Mouse (Mus musculus): Measurements from ENCODE around the gene Rnf183.

Gene Rnf183

DNA sequence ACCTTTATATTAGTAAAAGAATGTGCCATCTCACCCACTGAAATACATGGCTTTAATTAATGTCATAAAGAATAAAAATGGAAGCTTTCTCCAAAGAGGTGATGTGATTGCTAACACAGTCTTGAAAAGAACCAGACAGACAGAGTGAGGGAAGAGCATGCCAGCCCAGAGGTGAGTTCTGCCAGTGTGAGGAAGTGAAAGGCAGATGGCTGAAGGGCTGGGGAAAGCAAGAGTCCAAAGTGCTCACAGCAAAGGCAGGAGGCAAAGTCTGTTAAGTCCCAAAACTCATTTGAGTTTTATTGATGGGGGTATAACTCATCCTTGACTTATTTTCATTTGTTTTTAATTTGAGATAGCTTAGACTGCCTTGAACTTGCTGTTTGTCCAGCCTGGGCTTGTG is 4.4 kb downstream of the Rnf183 start:
- no peak for DNase-seq (ENCODE audit: low spot score)

DNA sequence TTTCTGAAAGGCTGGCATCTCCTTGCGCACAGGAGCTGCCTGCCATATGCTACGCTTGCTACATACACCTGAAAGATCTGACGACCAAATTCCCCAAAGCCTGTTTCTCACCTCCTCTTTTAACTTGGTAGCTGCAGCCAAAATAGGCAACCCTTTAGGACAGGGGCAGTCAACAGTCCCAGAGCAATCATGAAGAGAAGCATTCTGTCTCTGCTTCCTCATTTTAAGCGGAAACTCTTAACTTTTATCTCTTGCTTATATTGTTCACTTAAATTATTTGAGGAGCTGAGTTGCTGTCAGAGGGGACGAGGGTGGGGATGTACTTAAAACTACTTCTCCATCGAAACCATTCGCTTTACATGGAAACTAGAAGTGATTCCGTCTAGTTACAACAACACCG is 5.4 kb downstream of the Rnf183 start:
- DNase-seq (ENCODE audit: low spot score), result no peak

DNA sequence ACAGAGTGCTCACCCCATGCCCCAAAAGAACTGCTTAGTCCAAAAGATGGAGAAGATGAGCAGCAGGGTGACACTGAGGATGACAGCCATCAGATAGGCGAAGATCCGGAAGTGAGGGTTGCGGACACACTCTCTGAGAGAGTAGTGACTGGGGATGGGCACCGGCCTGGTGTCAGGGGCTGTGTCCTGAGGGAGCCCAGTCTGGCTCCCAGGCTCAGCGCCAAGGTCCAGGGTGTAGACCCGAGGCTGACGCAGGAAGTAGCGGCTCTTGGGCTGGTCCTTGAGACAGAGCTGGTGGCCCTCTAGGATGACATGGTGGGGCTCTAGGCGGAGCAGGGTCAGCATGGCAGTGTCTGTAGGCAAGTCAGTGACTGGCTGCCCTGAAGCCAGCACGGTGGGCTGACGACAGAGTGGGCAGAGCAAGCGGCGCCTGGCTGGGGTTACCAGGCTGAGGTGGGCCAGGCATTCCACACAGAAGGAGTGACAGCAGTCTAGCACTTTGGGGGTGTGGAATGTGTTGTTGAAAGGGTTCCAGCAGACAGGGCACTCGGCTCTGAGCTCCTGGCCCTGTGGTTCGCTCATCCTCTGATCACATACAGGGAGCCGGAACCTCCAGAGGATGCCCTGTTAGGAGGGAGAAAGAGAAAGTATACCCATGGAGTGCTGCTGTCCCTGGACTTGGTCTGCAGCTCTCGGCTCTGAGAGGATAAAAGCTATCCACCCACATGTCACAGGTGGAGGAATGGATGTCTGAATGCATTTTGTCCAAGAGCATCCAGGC is 6.9 kb downstream of the Rnf183 start:
- no peak for DNase-seq (ENCODE audit: low spot score)

DNA sequence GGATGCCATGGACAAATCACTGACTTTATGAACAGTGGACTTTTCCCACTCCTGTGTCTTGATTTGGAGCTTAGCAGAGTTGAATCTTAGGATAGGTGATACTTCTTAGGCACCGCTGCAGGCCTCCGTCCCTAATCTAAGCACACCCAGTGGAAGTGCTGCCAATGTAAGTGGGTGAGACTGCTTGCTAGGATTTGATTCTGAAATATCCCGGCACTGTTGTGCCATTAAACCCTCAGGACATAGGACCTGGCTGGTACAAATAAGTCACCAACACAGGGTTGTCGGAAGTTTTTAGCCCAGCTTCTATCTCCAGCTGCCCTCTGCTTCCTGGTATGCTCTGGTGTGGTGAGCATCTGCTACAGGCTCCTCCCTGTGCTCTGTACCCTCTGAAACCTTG is 9.2 kb downstream of the Rnf183 start:
- no peak for DNase-seq (ENCODE audit: low spot score)

DNA sequence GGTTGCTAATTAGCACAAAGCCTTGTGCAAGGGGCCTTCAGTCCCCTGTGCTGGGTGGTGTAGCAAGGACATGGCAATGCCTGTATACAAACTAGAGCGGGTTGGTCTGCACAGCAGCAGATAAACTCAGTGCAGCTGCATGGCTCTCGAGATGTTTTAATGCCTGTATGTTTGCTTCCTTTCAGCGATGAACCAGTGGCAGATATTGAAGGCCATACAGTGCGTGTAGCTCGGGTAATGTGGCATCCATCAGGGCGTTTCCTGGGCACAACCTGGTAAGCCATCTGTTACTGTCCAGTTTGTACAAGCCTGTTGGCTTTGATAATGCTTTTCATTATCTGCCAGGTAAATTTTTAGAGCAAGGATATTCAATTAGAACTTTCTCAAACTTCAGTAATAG is 16.0 kb downstream of the Rnf183 start:
- DNase-seq (ENCODE audit: low spot score), result no peak

DNA sequence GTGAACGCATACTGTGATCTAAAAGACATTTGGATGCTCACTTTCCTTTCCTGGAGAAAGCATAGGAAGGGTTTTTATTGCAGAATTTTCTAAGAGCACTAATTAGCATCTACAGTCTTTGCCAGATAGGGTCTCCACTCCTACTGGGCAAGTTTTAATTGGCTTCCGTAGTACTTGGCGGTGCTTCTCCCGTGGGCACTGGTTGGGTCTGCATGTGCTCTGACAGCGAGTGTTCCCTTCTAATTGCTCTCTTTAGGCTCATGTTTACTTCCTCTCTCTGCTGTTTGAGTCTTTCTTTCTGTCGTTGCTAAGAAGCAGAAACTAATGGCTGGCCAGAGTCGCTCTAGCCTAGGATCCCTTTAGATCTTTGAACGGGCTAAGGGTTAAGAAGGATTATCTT is 16.6 kb downstream of the Rnf183 start:
- DNase-seq (ENCODE audit: low spot score), result no peak

DNA sequence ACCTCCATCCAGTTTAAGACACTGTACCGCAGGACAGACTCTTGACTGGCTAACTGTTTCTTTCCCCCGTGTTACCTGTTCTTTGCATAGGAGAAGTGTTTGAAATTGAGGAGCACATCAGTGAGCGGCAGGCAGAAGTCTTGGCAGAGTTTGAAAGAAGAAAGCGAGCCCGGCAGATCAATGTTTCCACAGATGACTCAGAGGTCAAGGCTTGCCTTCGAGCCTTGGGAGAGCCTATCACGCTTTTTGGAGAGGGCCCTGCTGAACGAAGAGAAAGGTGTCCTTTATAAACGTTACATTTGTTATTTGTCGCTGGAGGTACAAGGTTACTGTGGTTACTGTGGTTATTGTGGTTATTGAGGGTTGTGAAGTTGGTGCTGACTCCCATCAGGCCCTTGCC is 23.4 kb downstream of the Rnf183 start:
- DNase-seq (ENCODE audit: low spot score), result no peak

DNA sequence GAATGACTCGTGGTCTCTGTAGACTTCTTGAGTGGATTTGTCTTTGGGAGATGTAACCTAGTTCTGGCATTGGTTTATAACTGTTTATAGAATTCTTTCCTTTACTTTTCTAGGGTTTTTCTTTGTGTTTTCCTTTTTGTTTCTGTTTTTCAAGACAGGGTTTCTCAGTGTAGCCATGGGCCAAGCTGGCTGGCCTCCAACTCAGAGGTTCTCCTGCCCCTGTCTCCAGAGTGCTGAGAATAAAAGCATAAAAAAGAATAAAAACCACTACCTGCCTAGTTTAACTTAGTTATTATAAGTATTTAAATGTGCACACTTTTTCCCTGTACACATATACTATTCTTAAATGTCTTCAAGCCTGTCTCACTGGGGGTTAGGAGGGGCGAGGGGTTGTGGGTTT is 24.7 kb downstream of the Rnf183 start:
- no peak for DNase-seq (ENCODE audit: low spot score)

DNA sequence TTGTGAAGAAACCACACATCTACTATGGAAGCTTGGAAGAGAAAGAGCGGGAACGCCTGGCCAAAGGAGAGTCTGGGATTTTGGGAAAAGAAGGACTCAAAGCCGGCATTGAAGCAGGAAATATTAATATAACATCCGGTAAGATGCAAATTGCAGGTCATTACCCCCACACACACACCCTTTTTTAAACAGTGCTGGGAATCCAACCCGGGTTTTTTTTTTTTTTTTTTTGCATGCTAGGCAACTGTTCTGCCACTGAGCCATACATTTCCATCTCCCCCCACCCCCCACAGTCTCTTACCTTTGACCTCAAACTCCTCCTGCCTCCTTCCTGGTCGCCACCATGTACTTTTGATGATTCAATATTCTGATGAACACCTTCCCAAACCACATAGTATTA is 25.4 kb downstream of the Rnf183 start:
- no peak for DNase-seq (ENCODE audit: low spot score)

DNA sequence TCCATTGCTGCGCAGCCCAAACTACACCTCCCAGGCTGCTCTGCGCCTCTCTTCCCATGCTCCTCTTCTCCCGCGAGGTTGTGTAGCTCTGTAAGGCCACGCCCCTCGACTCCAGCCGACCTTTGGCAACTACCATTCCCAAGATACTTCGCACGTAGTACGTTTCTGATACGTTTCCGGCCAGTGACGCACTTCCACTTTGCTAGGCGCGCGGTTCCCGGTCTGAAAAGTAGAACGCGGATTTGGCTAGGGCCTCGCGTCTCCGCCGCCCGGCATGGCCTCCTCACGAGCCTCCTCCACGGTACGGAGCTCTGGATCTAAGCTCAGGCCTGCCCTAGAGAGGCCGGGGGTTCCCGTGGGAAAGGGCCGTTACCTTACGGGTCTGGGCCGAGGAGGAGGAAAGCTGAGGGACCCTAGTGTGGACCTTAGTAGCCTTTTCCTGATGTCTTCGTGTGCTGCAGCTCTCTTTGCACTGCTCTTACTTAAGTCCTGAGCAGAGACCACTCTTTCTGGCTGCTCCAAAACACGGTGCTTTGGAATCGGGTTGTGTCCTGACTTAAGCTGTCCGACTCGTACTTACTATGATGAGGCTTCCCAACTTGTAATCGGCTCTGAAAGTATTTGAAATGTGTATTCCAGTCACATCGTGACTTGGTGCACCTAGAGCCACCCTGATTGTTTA is 26.3 kb downstream of the Rnf183 start, which contains the start of the genes Cdc26 and Prpf4:
Gene Cdc26 (minus strand): TSS at position 42 of the 682 bp plus-strand sequence.
Gene Prpf4 (plus strand): TSS at position 197 of the 682 bp plus-strand sequence.
- DNase-seq (ENCODE audit: low spot score), result peak; percentile 99

DNA sequence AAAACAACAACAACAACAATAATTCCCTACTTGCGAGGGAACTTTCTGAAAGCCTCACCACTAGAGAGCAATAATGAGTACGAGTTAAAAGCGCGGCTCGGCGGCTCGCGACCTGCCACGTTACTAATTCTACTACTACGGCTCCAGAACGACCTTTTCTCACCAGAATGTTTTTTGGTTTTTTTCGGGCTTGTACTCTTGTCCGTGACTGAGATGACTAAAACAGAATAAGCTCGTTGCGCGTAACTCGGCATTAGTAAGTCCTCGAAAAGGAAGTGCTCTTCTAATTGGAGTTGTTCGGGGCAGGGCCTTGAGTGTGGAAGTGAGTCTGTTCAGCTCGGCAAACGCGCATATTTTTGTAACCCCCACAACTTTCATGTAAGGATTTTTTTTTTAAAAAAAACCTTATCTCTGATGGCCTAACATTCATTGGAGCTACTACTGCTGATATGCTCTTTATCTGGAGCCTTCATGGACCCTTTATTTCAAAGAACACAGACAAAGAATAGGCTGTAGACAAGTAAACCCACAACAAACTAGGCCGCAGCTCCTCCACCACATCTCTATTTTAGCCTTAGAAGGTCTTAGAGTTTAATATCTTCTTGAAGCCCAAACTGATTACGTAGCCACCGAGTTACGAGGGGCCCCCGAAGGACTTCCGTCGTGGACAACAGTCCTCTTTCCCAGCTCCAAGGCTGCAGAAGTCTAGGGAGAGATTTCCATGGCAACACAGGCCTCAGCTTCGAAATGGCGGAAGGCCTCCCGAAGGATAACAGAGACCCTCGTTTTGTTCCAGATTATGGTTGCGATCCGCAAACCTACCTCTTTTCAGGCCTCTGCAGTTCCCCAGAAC is 27.1 kb downstream of the Rnf183 start:
- DNase-seq (ENCODE audit: low spot score), result peak; percentile 72

DNA sequence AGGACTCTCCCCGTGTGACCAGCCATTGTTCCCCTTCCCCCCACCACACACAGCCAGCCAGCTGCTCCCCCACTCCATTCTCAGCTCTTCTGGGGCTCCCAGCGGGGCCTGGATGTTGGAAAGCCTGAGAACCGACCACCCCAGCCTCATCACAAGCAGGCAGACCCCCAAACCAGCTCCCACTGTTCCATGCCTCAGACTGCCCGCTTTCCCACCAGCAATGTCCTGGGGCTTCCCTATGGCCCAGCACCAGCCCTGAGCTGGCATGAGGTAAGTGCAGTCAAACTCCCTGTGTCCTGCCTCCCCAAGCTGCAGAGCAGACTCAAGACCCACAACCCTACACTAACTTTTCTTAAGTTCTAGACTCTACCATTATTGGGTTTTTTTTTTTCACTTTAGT is 28.9 kb downstream of the Rnf183 start:
- DNase-seq (ENCODE audit: low spot score), result no peak

DNA sequence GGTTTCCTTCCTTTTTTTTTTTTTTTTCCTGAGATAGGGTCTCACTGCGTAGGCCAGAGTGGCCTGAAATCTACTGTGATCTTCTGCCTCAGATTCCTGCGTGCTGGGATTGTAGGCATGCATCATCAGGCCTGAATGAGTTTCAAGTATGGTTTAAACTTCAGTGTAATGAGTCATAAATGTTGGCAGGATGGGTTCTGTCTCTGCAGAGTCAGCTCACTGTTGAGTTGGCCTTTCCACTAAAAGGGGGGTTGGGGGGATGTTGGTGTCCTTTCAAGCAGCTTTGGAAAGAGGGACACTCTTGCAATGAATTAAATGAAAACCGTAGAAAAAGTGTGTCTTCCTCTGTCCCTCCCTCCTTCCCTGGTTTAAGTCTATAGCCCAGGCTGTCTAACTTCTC is 36.1 kb downstream of the Rnf183 start:
- DNase-seq (ENCODE audit: low spot score), result peak; percentile 75

DNA sequence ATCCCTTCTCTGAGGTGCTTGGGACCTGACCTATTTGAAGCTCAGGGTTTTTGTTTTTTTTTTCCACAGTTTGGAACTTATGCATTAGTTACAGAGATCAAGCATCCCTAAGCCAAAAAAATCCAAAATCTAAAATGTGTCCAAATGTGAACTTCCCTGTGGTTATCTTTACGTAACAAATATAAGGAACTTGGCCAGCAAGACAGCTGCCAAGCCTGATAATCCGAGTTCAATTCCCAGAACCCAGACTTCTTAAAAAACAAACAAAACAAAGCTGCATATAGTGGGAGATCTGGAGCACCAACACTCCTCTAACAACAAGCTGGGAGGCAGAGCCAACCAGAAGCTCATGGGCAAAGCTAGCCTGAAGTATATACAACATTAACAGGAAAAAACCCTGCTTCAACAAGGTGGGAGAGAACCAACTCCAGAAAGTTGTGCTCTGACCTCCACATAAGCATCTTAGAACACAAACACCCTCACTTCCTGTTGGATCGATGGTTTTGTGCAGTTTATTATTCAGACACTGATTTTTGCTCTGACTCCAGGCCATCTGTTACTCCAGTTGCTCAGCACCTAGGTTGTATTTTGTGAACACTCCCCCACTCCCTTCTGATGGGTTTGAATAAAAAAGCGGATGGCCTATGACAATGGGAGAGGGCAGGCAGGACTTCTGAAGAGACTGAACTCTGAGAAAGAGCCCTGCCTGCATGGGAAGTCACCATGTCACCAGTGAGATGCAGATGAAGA is 37.3 kb downstream of the Rnf183 start:
- DNase-seq (ENCODE audit: low spot score), result peak; percentile 43

DNA sequence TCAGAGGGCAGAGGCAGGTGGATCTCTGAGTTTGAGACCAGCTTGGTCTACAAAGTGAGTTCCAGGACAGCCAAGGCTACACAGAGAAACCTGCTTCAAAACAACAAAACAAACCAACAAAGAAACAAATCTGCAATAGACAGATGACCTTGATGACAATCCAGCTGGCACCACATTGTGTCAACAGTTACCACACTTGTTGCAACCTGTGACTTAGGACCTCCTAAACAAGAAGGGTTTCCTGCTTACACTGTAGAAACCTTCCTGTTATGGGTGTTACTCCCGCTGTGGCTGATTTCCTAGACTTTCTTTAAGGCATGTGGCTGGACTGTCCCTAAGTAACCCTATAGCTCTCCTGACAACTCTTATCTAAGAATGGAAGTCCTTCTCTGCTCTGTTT is 39.2 kb downstream of the Rnf183 start:
- peak; percentile 70 for DNase-seq (ENCODE audit: low spot score)

DNA sequence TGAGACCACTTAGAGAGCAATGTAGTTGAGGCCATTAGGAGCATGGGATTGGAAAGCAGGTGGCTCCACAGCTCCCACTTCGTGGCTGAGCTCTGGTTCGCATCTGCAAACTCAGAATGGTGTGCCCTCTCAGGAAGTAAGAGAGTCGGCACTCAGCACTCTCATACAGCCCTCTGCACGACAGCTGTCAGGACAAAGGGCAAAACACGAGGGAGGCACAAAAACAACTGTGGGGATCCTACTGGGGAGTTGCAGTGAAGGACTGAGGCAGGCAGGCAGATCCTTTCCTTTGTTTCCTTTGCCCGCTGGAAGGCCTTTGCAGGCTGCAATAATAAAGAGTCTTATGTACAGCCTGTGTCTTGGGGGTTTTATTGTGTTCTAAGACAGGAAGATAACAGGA is 41.6 kb downstream of the Rnf183 start:
- DNase-seq (ENCODE audit: low spot score), result peak; percentile 35

DNA sequence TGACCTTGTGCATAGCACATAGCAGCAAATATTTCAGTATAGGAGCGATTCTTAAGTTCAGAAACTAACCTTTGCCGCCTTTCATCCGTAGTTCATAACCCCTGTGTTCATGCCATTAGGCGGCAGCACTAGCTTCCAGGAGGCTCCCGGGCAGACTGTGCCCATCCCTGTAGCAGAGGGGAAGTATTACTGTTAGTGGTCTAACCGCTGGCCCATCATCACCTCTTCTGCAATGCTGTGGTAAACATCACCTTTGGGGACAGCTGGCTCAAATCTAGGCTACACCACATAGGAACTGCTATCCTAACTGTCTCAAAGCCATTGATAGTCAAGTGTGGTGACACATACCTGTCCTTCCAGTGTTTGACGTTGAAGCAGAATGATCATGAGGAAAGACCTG is 43.2 kb downstream of the Rnf183 start:
- DNase-seq (ENCODE audit: low spot score), result no peak

DNA sequence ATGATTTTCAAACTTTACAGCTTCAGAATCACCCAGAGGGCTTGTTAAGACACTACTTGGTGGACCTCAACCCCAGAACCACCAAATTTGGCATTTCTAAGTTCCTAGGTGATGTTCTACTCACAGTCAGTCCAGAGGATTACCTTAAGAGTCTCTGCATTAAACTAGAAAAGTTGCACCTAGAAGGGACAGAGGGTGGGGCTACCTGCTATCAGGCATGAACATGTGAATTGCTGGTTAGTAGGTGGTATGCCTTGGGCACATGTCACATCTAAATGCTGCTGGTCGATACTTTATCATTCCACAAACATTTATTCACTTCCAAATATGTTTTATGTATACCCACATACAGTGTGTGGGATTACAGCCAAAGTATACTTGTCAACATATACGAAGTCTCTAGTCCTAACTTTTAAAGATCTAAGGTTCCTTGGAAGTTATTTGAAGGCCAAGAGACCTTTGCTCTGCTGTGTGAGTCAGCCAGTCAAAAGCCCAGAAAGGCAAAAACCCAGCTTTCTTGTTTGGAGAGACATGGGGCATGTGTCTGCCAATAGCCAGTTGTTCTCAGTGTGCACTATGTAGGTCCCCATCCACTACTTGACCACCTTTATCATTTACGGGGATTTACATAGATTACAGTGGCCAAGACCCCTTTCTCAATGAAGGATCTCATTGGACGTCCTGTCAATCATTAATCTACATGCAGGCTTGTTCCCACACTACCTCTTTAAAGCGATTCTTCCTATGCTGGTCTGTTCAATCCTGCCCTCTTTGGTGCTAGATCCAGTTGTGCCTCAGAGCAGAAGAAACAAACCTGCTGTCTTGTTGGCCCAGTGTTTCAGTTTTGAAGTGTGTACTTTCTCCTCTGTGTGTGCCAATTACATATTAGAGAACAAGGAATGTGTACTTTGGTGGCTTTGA is 45.2 kb downstream of the Rnf183 start:
- DNase-seq (ENCODE audit: low spot score), result peak; percentile 34

DNA sequence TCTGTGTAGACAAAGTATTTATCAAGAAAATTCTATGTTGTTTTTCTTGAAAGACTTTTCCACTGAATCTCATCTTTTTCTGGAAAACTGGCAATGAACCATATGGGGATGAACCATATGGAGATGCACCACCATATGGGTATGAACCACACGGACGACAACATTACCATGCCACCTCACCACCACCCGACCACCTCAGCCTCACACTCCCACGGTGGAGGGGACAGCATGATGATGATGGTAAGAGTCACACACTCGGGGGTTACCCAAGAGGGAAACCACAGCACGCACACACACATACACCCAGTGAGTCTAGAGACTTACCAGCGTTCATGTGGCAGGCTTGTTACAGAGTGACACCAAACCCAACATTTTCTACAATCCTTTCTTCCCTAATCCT is 49.6 kb downstream of the Rnf183 start:
- no peak for DNase-seq (ENCODE audit: low spot score)

DNA sequence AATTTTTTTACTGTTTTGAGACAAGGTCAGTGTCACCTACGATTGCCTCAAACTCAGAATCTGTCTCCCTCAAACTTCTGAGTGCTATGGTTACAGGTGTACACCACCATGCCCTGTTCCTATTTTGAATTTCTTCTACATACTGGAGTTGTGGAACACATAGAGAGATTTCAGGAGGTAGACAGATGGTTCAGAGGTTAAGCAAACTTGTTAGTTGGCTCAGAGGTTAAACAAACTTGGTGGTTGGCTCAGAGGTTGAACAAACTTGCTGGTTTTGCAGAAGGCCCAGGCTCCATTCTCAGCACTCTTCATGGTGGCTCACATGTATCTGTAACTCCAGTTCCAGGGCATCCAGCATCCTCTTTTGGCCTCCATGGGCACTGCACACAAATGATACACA is 50.9 kb downstream of the Rnf183 start:
- DNase-seq (ENCODE audit: low spot score), result no peak

DNA sequence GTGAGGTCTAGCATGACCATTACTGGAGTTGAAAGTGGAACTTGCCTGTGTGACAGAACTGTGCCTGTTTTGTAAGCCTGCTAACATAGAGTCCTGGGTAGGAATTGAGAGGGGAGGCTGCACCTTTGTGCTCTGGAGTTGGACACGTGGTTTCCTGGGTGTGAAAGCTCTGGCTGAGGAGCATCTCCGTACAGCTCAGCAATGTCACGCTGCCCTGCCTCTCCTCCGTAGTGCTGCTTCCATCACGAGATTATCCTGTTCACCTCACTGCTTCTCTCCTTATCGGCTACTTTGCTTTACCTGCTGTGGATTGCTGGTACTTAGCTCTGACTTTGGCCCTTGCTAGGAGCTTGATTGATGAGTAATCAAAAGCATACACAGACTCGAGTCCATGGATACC is 51.3 kb downstream of the Rnf183 start:
- no peak for DNase-seq (ENCODE audit: low spot score)

All from adipocyte (in vitro differentiated cells).